Mouse (Mus musculus): ENCODE data around the gene Rnf20. TPM values are rescaled to one million over a fixed set of nuclear protein-coding genes. Genes with fewer than 3 reads are reported as not detected.
"Not testable (repeated sequence)": the region's sequence is repeated elsewhere in the genome, so short reads cannot be mapped to it uniquely, and the experiment has no call there.

The Rnf20 gene
- polyA plus RNA-seq, 1 experiment: 6.9 TPM

DNA sequence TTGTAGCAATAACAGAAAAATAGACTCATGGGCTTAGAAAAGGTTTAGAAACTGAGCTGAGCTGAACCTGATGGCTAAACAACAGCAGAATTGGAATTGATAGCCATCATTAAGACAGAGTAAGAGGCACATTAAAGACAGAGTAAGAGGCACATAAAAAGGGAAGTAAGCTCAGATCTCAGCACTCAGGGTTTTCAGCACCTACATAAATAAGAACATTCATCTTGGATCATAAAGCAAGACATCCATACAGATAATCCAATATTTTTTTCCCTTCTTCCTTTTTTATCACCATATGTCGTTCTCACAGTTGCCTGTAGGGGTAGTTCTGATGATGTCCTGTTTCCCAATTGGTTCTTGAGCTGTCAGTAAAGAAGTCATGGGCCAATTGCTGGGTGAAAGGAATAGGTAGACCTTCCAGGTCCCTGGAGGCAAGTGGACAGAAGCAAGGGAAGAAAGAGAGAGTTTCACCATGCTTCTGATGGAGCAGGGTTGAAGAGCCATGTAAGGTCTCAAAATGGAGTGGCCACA is 27.7 kb upstream of the Rnf20 start:
- peaks cover 3% of the 10 kb centered on the region for H3K27me3 ChIP-seq (replicated peaks)
- H3K36me3 ChIP-seq (replicated peaks; ENCODE audit: low read length): no peaks in the 10 kb centered on the region
- H3K9me3 ChIP-seq: 0 out of 2 replicates have a peak, but pooled peaks cover 3% of the 10 kb centered on the region
- no peak overlapping the region for H3K4me3 ChIP-seq (replicated peaks)
- TF ChIP-seq FLI1 (IDR thresholded peaks at IDR 0.05; ENCODE audit: low read length): no peak
- TF ChIP-seq GATA1 (IDR thresholded peaks at IDR 0.05; ENCODE audit: borderline replicate concordance, low read length): no peak
- H3K4me1 ChIP-seq: peaks cover 12% of the 10 kb centered on the region; the same call in 1 of the 2 replicates

DNA sequence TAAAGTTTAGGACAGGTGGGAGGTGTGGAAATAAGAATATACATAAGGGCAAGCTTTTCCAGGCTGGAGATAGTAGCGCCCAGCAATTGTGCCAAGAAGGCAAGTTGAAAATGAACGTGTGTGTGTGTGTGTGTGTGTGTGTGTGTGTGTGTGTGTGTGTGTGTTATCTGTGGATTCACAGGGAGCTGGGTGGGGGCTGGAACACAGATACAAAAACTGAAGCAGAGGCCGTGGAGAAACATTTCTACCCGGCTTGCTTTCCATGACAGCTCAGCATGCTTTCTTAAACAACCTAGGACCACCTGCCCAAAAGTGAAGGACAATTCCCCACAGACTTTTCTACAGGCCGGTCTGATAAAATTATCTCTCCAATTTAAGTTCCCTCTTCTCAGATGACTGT is 27.2 kb upstream of the Rnf20 start:
- H3K9me3 ChIP-seq: 0 out of 2 replicates have a peak, but pooled peaks cover 3% of the 10 kb centered on the region
- peaks cover 3% of the 10 kb centered on the region for H3K27me3 ChIP-seq (replicated peaks)
- H3K4me1 ChIP-seq: peaks cover 6% of the 10 kb centered on the region; the same call in 1 of the 2 replicates
- H3K4me3 ChIP-seq (replicated peaks): no peak overlapping the region
- no peaks in the 10 kb centered on the region for H3K36me3 ChIP-seq (replicated peaks; ENCODE audit: low read length)
- TF ChIP-seq GATA1 (IDR thresholded peaks at IDR 0.05; ENCODE audit: borderline replicate concordance, low read length) (no peak), FLI1 (IDR thresholded peaks at IDR 0.05; ENCODE audit: low read length) (no peak)

DNA sequence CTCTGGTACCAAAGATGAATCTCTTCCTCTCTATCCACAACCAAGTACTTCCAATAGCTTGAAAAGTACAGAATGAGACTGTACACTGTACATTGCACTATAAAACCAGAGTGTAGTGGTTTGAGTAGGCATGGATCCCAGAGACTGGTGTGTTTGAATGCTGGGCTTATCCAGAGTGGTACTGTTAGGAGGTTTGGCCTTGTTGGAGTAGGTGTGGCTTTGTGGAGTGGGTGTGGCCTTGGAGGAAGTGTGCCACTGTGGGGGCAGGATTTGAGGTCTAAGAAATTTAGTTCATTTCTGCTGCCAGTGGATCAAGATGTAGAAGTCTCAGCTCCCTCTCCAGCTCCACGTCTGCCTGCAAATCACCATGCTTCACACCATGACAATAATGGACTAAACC is 26.3 kb upstream of the Rnf20 start:
- TF ChIP-seq FLI1 (IDR thresholded peaks at IDR 0.05; ENCODE audit: low read length) (no peak), GATA1 (IDR thresholded peaks at IDR 0.05; ENCODE audit: borderline replicate concordance, low read length) (no peak)
- H3K9me3 ChIP-seq: 0 out of 2 replicates have a peak, but pooled peaks cover 3% of the 10 kb centered on the region
- peaks cover 6% of the 10 kb centered on the region for H3K4me1 ChIP-seq
- H3K27me3 ChIP-seq (replicated peaks): peaks cover 3% of the 10 kb centered on the region
- no peaks in the 10 kb centered on the region for H3K36me3 ChIP-seq (replicated peaks; ENCODE audit: low read length)
- H3K4me3 ChIP-seq (replicated peaks): no peak overlapping the region

DNA sequence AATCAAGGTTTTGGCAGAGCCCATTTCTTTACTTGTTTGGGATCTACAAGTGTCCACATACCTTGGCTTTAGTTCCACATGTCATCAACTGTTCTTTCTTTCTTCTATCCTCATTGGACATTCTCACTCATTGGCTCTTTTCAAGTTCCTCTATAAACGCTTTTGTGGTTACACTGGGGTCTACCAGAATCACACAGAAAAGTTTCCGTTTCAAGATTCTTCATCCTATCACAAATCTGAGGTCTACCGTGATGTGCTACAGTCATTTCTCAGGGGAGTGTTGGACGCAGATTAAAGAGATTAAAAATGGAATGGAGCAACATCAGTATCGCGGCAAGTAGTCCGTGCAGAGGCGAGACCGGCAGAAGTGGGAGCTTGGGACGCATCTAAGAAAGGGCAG is 14.9 kb upstream of the Rnf20 start:
- Histone ChIP-seq H3K9me3 (no peaks in the 10 kb centered on the region), H3K4me3 (replicated peaks) (no peak overlapping the region), H3K36me3 (replicated peaks; ENCODE audit: low read length) (no peaks in the 10 kb centered on the region), H3K4me1 (peaks cover 10% of the 10 kb centered on the region), H3K27me3 (replicated peaks) (no peaks in the 10 kb centered on the region)
- TF ChIP-seq FLI1 (IDR thresholded peaks at IDR 0.05; ENCODE audit: low read length) (no peak), GATA1 (IDR thresholded peaks at IDR 0.05; ENCODE audit: borderline replicate concordance, low read length) (no peak)

DNA sequence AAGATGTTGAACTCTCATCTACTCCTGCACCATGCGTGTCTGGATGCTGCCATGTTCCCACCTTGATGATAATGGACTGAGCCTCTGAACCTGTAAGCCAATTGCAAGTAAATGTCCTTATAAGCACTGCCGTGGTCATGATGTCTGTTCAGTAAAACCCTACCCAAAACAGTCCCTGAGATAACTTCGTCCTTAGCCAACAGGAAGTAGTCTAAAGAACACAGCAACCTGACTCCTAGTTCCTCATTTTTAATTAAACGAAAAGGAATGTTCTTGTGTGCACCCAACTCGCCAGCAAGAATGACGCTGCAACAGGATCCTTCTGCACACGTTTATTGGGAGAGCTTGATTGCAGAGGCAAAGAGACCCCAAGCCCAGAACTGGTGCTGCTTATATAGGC is 11.9 kb upstream of the Rnf20 start:
- H3K9me3 ChIP-seq; H3K27me3 ChIP-seq (replicated peaks); H3K36me3 ChIP-seq (replicated peaks; ENCODE audit: low read length); H3K4me3 ChIP-seq (replicated peaks); H3K4me1 ChIP-seq: not testable (repeated sequence)

DNA sequence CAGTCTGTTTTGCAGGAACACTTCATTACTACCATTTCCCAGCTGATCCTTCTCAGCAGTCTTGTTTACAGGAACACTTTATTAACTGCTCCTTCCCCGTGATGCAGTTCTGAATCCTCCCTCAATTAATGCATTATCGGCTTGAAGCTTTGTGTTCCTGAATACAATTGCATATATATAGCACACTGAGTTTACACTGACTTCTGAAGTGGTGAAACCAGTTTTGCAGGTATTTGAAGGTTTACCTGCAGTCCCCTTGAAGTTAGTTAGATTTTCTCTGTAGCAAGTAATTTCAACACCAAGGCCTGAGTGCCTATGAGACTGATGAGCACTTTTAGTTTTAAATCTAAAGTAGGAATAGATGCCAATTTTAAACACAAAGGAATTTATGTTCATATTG is 9.5 kb upstream of the Rnf20 start:
- no peak for TF ChIP-seq GATA1 (IDR thresholded peaks at IDR 0.05; ENCODE audit: borderline replicate concordance, low read length)
- no peak for TF ChIP-seq FLI1 (IDR thresholded peaks at IDR 0.05; ENCODE audit: low read length)
- Histone ChIP-seq H3K4me1 (peaks cover 24% of the 10 kb centered on the region), H3K27me3 (replicated peaks) (no peaks in the 10 kb centered on the region)

DNA sequence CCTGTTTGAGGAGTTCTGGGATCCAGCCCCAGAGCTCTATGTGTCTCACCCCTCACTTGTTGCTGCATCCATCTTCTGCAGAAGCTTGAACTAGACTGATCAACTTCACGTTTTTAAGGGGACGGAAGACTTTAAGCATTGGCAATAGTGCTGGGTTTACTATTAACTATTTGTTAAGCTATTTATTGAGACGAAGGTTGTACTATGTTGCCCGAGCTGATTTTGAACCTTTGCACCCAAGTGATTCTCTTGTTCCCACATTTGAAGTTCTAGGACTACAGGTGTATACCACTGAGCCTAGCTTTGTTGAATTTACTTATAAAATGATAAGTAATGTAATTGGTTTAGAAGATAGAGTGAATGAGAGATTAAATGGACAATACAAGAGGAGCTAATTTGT is 7.9 kb upstream of the Rnf20 start:
- Histone ChIP-seq H3K27me3 (replicated peaks) (no peaks in the 10 kb centered on the region), H3K4me3 (replicated peaks) (no peak overlapping the region), H3K9me3 (no peaks in the 10 kb centered on the region), H3K36me3 (replicated peaks; ENCODE audit: low read length) (no peaks in the 10 kb centered on the region), H3K4me1 (peaks cover 32% of the 10 kb centered on the region)
- TF ChIP-seq GATA1 (IDR thresholded peaks at IDR 0.05; ENCODE audit: borderline replicate concordance, low read length): no peak
- no peak for TF ChIP-seq FLI1 (IDR thresholded peaks at IDR 0.05; ENCODE audit: low read length)

More for the DNA sequence above, 9.5 kb upstream of the Rnf20 start:
- H3K9me3 ChIP-seq: no peaks in the 10 kb centered on the region
- no peaks in the 10 kb centered on the region for H3K36me3 ChIP-seq (replicated peaks; ENCODE audit: low read length)
- H3K4me3 ChIP-seq (replicated peaks): no peak overlapping the region

DNA sequence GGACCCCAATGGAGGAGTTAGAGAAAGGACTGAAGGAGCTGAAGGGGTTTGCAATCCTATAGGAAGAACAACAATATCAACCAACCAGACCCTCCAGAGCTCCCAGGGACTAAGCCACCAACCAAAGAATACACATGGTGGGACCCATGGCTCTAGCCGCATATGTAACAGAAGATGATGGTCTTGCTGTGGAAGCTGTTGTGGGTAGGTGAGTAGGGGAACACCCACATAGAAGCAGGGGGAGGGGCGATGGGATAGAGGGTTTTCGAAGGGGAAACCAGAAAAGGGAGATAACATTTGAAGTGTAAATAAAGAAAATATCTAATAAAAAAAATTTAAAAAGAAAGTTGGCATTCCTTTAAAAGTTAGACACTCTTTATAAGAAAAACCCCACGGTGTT is 6.8 kb upstream of the Rnf20 start:
- peaks cover 28% of the 10 kb centered on the region for H3K4me1 ChIP-seq
- H3K36me3 ChIP-seq (replicated peaks; ENCODE audit: low read length); H3K9me3 ChIP-seq; H3K27me3 ChIP-seq (replicated peaks); H3K4me3 ChIP-seq (replicated peaks): not testable (repeated sequence)

DNA sequence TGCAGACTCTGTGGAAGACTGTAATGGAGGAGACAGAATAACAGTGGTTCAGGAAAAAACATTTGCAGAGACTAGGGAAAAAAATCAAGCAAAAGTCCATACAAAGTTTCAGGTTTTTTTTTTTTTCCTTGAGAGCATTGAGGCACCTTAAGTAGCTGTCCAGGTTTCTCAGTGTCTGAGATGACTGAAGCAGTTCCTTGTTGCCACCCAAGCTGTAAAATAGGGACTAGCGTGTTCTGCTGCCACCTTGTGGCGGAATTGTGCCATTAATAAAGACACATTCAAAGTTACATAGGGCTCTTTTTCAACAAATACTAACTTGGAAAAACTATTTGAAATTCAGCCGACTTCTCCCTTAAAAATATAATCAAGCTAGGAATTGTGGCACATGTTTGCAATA is 4.8 kb upstream of the Rnf20 start:
- no peaks in the 10 kb centered on the region for H3K9me3 ChIP-seq
- no peaks in the 10 kb centered on the region for H3K27me3 ChIP-seq (replicated peaks)
- H3K4me1 ChIP-seq: peaks cover 28% of the 10 kb centered on the region
- H3K36me3 ChIP-seq (replicated peaks; ENCODE audit: low read length): no peaks in the 10 kb centered on the region
- no peak overlapping the region for H3K4me3 ChIP-seq (replicated peaks)
- no peak for TF ChIP-seq FLI1 (IDR thresholded peaks at IDR 0.05; ENCODE audit: low read length)
- TF ChIP-seq GATA1 (IDR thresholded peaks at IDR 0.05; ENCODE audit: borderline replicate concordance, low read length): no peak

DNA sequence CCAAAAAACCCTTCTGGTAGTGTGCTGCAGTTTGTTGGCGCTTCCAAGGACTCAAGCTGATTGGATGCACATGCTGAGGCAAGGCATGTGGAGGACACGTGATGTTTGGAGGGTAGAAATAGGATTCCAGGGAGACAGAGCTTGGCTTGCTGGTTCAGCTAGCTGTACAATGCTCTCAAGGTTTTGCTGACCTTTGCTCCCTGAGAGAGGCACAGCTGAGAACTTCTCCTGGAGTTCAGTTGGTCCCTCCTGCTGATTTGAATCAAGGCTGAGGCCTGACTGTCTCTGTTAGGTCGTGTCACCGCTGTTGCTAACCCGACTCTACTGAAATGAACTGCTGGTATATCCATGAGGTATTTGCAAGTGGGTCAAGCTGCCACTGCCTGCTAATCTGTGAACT is 2.9 kb upstream of the Rnf20 start:
- H3K9me3 ChIP-seq: no peaks in the 10 kb centered on the region
- H3K36me3 ChIP-seq (replicated peaks; ENCODE audit: low read length): peaks cover 5% of the 10 kb centered on the region
- TF ChIP-seq GATA1 (IDR thresholded peaks at IDR 0.05; ENCODE audit: borderline replicate concordance, low read length): no peak
- no peak for TF ChIP-seq FLI1 (IDR thresholded peaks at IDR 0.05; ENCODE audit: low read length)
- peaks cover 38% of the 10 kb centered on the region for H3K4me1 ChIP-seq
- H3K4me3 ChIP-seq (replicated peaks): no peak overlapping the region
- H3K27me3 ChIP-seq (replicated peaks): no peaks in the 10 kb centered on the region

DNA sequence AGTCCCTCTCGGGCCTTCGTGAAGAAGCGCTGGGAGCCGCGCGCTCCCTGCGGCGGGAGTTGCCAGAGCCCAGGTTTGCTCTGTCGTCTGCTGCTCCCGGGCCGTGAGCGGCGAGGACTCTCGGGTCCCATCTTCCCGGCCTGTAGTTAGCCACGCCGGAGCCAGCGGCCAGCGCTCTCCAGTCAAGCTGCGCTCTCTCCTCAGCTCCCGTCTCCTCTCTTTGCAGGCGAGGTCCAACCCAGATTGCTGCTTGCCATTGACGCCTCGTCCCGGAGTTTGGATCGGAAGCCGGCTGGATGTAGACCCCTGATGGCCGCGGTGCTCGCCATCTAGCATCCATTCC is 304 bp downstream of the Rnf20 start:
- Histone ChIP-seq H3K4me3 (replicated peaks) (peak overlapping the region; percentile 98), H3K9me3 (no peaks in the 10 kb centered on the region), H3K4me1 (peaks cover 32% of the 10 kb centered on the region), H3K36me3 (replicated peaks; ENCODE audit: low read length) (peaks cover 37% of the 10 kb centered on the region), H3K27me3 (replicated peaks) (no peaks in the 10 kb centered on the region)
- TF ChIP-seq FLI1 (IDR thresholded peaks at IDR 0.05; ENCODE audit: low read length) (no peak), GATA1 (IDR thresholded peaks at IDR 0.05; ENCODE audit: borderline replicate concordance, low read length) (no peak)

All from megakaryocyte, embryonic 14.5 days (primary cell).